In the genomic region with DNA sequence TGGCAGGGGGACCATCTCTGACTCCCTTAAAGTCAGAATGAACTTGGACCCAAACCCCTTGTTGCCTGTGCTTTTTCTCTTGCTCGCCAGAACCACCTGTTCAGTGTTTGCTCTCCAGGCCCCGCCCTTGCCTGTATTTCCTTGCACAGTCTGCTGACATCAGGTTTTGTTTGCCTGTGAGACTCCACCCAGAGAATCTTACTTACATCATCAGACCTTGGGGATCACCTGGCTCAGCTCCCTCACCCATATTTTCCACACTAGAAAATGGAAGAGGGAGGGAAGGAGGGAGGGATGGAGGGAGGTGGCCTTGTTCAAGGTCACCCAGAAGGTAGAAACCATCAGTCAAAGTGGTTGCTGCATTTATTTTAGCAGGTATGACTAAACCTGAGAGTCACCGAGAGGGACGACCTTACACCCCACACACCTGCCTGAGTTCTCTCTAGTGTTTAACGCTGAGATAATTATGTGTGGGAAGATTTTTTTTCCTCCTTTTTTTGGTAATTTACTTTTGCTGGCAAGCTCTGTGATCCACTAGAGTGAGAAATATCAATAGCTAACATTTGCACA, we compare ENCODE assay signal across 16 mouse cellular contexts. TPM values are rescaled to one million over a fixed set of nuclear protein-coding genes. Genes with fewer than 3 reads are reported as not detected.
DNase-seq lines count a peak whose midpoint lies in the region; ATAC-seq and TF ChIP-seq lines count a peak whose summit lies in the region.
"Had no signal": no experiment of that assay in that cellular context is flagged by ENCODE, and none has a peak within 500 bp of the region (broad histone marks: within the 10 kb centered on the region; RNA-seq: fewer than 3 reads in every experiment).

No protein-coding gene starts in this region.

- H3K9me3 ChIP-seq in forebrain, embryonic 12.5 days: no peaks in the 10 kb centered on the region
- no peaks in the 10 kb centered on the region for H3K9me3 ChIP-seq in forebrain, embryonic 11.5 days (ENCODE audit: control insufficient read depth, low read length)
- no peaks in the 10 kb centered on the region for H3K9me3 ChIP-seq in neural tube, embryonic 15.5 days (replicated peaks)
- H3K9me3 ChIP-seq: embryonic facial prominence, embryonic 15.5 days; heart, embryonic 15.5 days; liver, embryonic 12.5 days; neural tube, embryonic 12.5 days had no signal

- H3K4me3 ChIP-seq in forebrain, embryonic 12.5 days (replicated peaks): no peak overlapping the region
- no peak overlapping the region for H3K4me3 ChIP-seq in forebrain, embryonic 11.5 days (ENCODE audit: low read depth, low read length)
- no peak overlapping the region for H3K4me3 ChIP-seq in neural tube, embryonic 15.5 days (replicated peaks)
- H3K4me3 ChIP-seq in heart, adult 2 months: no peak overlapping the region
- H3K4me3 ChIP-seq: embryonic facial prominence, embryonic 15.5 days; heart, embryonic 15.5 days; liver, embryonic 12.5 days; neural tube, embryonic 12.5 days had no signal

- H3K4me2 ChIP-seq in forebrain, embryonic 12.5 days: no peak overlapping the region
- H3K4me2 ChIP-seq in forebrain, embryonic 11.5 days (ENCODE audit: low read depth, low read length, severe bottlenecking): no peak overlapping the region
- H3K4me2 ChIP-seq in neural tube, embryonic 15.5 days: no peak overlapping the region
- H3K4me2 ChIP-seq: embryonic facial prominence, embryonic 15.5 days; heart, embryonic 15.5 days; liver, embryonic 12.5 days had no signal

- no peak for TF ChIP-seq POLR2A in brain, embryonic 14.5 days (IDR thresholded peaks at IDR 0.05; ENCODE audit: borderline replicate concordance, extremely low read depth, insufficient read depth, insufficient read length, poor library complexity, severe bottlenecking)
- TF ChIP-seq POLR2A in heart, adult 2 months (IDR thresholded peaks at IDR 0.05; ENCODE audit: insufficient read depth, low read depth, low read length): no peak

- no peaks in the 10 kb centered on the region for H3K79me2 ChIP-seq in heart, adult 2 months (replicated peaks; ENCODE audit: control insufficient read depth, insufficient read depth, low read length)

- peaks cover 45% of the 10 kb centered on the region for H3K4me1 ChIP-seq in forebrain, embryonic 12.5 days
- peaks cover 9% of the 10 kb centered on the region for H3K4me1 ChIP-seq in forebrain, embryonic 11.5 days (replicated peaks; ENCODE audit: control insufficient read depth, insufficient read depth, low read length)
- H3K4me1 ChIP-seq in neural tube, embryonic 15.5 days: peaks cover 44% of the 10 kb centered on the region
- H3K4me1 ChIP-seq in heart, adult 2 months (ENCODE audit: control insufficient read depth, insufficient read depth, low read length): no peaks in the 10 kb centered on the region; the same call in 1 of the 2 replicates
- H3K4me1 ChIP-seq: liver, embryonic 12.5 days had no signal

- H3K27ac ChIP-seq in forebrain, embryonic 12.5 days: peak overlapping the region; percentile 83
- no peak overlapping the region for H3K27ac ChIP-seq in forebrain, embryonic 11.5 days (ENCODE audit: low read depth, low read length)
- H3K27ac ChIP-seq in neural tube, embryonic 15.5 days (replicated peaks): peak overlapping the region; percentile 75
- H3K27ac ChIP-seq in heart, adult 2 months: no peak overlapping the region
- H3K27ac ChIP-seq: embryonic facial prominence, embryonic 15.5 days; heart, embryonic 15.5 days; kidney, postnatal 0 days; liver, embryonic 12.5 days had no signal

- intact Hi-C loops in heart, adult 2 months (cut with DNase I): no loop called here

- no peak for ATAC-seq in forebrain, embryonic 12.5 days (ENCODE audit: low FRiP score)
- no peak for ATAC-seq in forebrain, embryonic 11.5 days (replicated peaks; ENCODE audit: low FRiP score)
- no peak for ATAC-seq in neural tube, embryonic 15.5 days (ENCODE audit: low FRiP score)
- ATAC-seq in erythroblast, adult 5-6 weeks (replicated peaks; ENCODE audit: low FRiP score, poor library complexity, severe bottlenecking): no peak
- ATAC-seq: liver, embryonic 12.5 days; Patski had no signal

- H3K36me3 ChIP-seq in forebrain, embryonic 12.5 days (replicated peaks): no peaks in the 10 kb centered on the region
- H3K36me3 ChIP-seq in forebrain, embryonic 11.5 days (ENCODE audit: control insufficient read depth, insufficient read depth, low read length): no peaks in the 10 kb centered on the region
- H3K36me3 ChIP-seq in neural tube, embryonic 15.5 days: no peaks in the 10 kb centered on the region
- H3K36me3 ChIP-seq in heart, adult 2 months (ENCODE audit: control insufficient read depth, insufficient read depth, low read length): no peaks in the 10 kb centered on the region
- H3K36me3 ChIP-seq: embryonic facial prominence, embryonic 15.5 days; heart, embryonic 15.5 days; liver, embryonic 12.5 days; neural tube, embryonic 12.5 days had no signal

- no peaks in the 10 kb centered on the region for H3K27me3 ChIP-seq in forebrain, embryonic 12.5 days
- H3K27me3 ChIP-seq in forebrain, embryonic 11.5 days (ENCODE audit: control insufficient read depth, insufficient read depth, low read length): no peaks in the 10 kb centered on the region
- no peaks in the 10 kb centered on the region for H3K27me3 ChIP-seq in neural tube, embryonic 15.5 days (replicated peaks)
- H3K27me3 ChIP-seq in heart, adult 2 months (ENCODE audit: control insufficient read depth, insufficient read depth, low read length): no peaks in the 10 kb centered on the region
- H3K27me3 ChIP-seq: neural tube, embryonic 12.5 days had no signal

- WGBS in forebrain, embryonic 12.5 days: 80% methylated on average over 5 of the region's 5 CpGs
- WGBS in forebrain, embryonic 11.5 days: 90% methylated on average over 5 of the region's 5 CpGs
- WGBS in neural tube, embryonic 15.5 days: 82% methylated on average over 5 of the region's 5 CpGs
- 83% methylated on average over 5 of the region's 5 CpGs for WGBS in heart, adult 2 months

- no peak for TF ChIP-seq EP300 in heart, adult 2 months (IDR thresholded peaks at IDR 0.05; ENCODE audit: insufficient read depth, low read depth, low read length)

- no peak overlapping the region for H3K9ac ChIP-seq in forebrain, embryonic 12.5 days
- H3K9ac ChIP-seq in forebrain, embryonic 11.5 days (ENCODE audit: low read length): no peak overlapping the region
- no peak overlapping the region for H3K9ac ChIP-seq in neural tube, embryonic 15.5 days (replicated peaks)
- H3K9ac ChIP-seq in heart, adult 2 months (ENCODE audit: low read depth, low read length): no peak overlapping the region
- H3K9ac ChIP-seq: embryonic facial prominence, embryonic 15.5 days; heart, embryonic 15.5 days; liver, embryonic 12.5 days; neural tube, embryonic 12.5 days had no signal

- no peak for TF ChIP-seq CTCF in brain, embryonic 14.5 days (IDR thresholded peaks at IDR 0.05; ENCODE audit: borderline replicate concordance, extremely low read depth, insufficient read depth, insufficient read length)
- TF ChIP-seq CTCF in heart, adult 2 months (IDR thresholded peaks at IDR 0.05): no peak

- no peak for DNase-seq in forebrain, embryonic 11.5 days (ENCODE audit: low spot score)
- peak; percentile 38 for DNase-seq in brain, embryonic 14.5 days (ENCODE audit: low read depth)
- peak; percentile 27 for DNase-seq in induced T-regulatory cell, adult 2 months (ENCODE audit: low read depth)
- DNase-seq in spleen, postnatal 4 days (ENCODE audit: low spot score in 2 of 2): no peak
- DNase-seq in heart, adult 2 months: no peak
- DNase-seq: cerebellum, adult 2 months; lung, postnatal 4 days had no signal

RNA-seq across cellular contexts. Expression of gene Syn2, which starts 7.4 kb away (rescaled TPM):
- 6.8 and 8.0 TPM in 2 replicates for polyA plus RNA-seq in forebrain, embryonic 12.5 days (2016; fragmentation: Nextera tagmentation; extraction: Ambion mirVana)
- polyA plus RNA-seq in forebrain, embryonic 11.5 days (2014; fragmentation: Nextera tagmentation; extraction: Ambion mirVana): 1.7 TPM in 2 replicates
- polyA plus RNA-seq in brain, embryonic 14.5 days (2012; rRNA removed): 47.5 and 51.2 TPM in 2 replicates
- 58.6 and 73.3 TPM in 2 replicates for polyA plus RNA-seq in neural tube, embryonic 15.5 days (2015; fragmentation: Nextera tagmentation; extraction: Ambion mirVana)
- 1 to 10 TPM; 4.4 to 4.5 TPM for total RNA-seq in heart, adult 2 months (2021)
- 5.4 and 5.6 TPM in 2 replicates for polyA plus RNA-seq in heart, adult 2 months (2012; rRNA removed)
- total RNA-seq in erythroblast, adult 5-6 weeks (2015; ENCODE audit: low replicate concordance): not detected in 2 replicates
- not detected in 2 replicates for total RNA-seq in erythroblast, adult 5-6 weeks (2017; ENCODE audit: low replicate concordance)
- polyA plus RNA-seq: liver, embryonic 12.5 days had no signal

Comparison
In these comparisons a context has a peak if more than half of its experiments do, and no peak if none do; other contexts are left out.
1. H3K27ac ChIP-seq: peak in forebrain, embryonic 12.5 days (single experiment) and neural tube, embryonic 15.5 days (single experiment); none in forebrain, embryonic 11.5 days (single experiment) and heart, adult 2 months (single experiment).
2. DNase-seq: peak in brain, embryonic 14.5 days (single experiment) and induced T-regulatory cell, adult 2 months (single experiment); none in forebrain, embryonic 11.5 days (single experiment), spleen, postnatal 4 days (0 of 2) and heart, adult 2 months (0 of 2).